Mouse (Mus musculus): Measurements from ENCODE around the gene Fbp1. TPM values are rescaled to one million over a fixed set of nuclear protein-coding genes. Genes with fewer than 3 reads are reported as not detected.

Gene Fbp1
- polyA plus RNA-seq, 1 experiment from 2014 or later, result 3.8 TPM

GRCm38 (mm10) chr13:62910206-62910605 is 22.1 kb upstream of the Fbp1 start:
- no peak for TF ChIP-seq EP300 (optimal IDR thresholded peaks at IDR 0.05)
- TF ChIP-seq CTCF (IDR thresholded peaks at IDR 0.05; ENCODE audit: low read depth), result no peak
- 73% methylated on average over 4 of the region's 4 CpGs for WGBS
- ATAC-seq (ENCODE audit: low FRiP score, low TSS enrichment), result no peak
- no peaks in the 10 kb centered on the region for H3K9me3 ChIP-seq (ENCODE audit: control insufficient read depth, low read length)
- no peaks in the 10 kb centered on the region for H3K4me1 ChIP-seq (replicated peaks; ENCODE audit: control insufficient read depth, insufficient read depth)
- no peak for DNase-seq (ENCODE audit: low spot score)
- H3K4me3 ChIP-seq (ENCODE audit: low read depth, low read length), result no peak overlapping the region
- H3K27ac ChIP-seq (replicated peaks), result no peak overlapping the region
- H3K27me3 ChIP-seq (ENCODE audit: control insufficient read depth, insufficient read depth, low read length), result no peaks in the 10 kb centered on the region
- no peaks in the 10 kb centered on the region for H3K36me3 ChIP-seq (ENCODE audit: control insufficient read depth, insufficient read depth, low read length)
- no peak overlapping the region for H3K4me2 ChIP-seq (replicated peaks; ENCODE audit: low read depth)
- no peak overlapping the region for H3K9ac ChIP-seq (ENCODE audit: low read length)

DNA sequence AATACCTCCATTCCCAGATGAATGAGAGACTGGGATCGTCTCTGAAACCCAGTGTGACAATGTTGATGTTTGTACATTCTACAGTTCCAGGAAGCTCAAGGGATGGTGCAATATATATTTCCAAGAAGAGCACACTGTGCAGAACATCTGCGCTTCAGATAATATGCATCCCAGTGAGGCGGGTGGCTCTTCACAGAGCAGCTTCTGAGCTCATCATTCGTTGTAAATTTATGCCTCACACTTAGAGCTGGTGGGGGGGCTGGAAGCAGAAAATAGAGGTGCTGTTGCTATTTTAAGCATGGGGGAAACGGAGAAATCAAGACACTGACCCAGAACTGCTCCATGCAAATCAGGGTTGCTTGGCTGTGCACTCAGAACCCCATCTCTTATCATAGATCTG is 21.7 kb upstream of the Fbp1 start:
- Histone ChIP-seq H3K27ac (replicated peaks) (no peak overlapping the region), H3K9me3 (ENCODE audit: control insufficient read depth, low read length) (no peaks in the 10 kb centered on the region), H3K27me3 (ENCODE audit: control insufficient read depth, insufficient read depth, low read length) (no peaks in the 10 kb centered on the region), H3K36me3 (ENCODE audit: control insufficient read depth, insufficient read depth, low read length) (no peaks in the 10 kb centered on the region), H3K4me3 (ENCODE audit: low read depth, low read length) (no peak overlapping the region), H3K4me2 (replicated peaks; ENCODE audit: low read depth) (no peak overlapping the region), H3K4me1 (replicated peaks; ENCODE audit: control insufficient read depth, insufficient read depth) (no peaks in the 10 kb centered on the region), H3K9ac (ENCODE audit: low read length) (no peak overlapping the region)
- no peak for DNase-seq (ENCODE audit: low spot score)
- TF ChIP-seq CTCF (IDR thresholded peaks at IDR 0.05; ENCODE audit: low read depth) (no peak), EP300 (optimal IDR thresholded peaks at IDR 0.05) (no peak)
- 61% methylated on average over 5 of the region's 5 CpGs for WGBS
- no peak for ATAC-seq (ENCODE audit: low FRiP score, low TSS enrichment)

- DNase-seq (ENCODE audit: low spot score), result peak; percentile 60
Observed at GRCm38 (mm10) chr13:62908163-62908559, 20.1 kb upstream of the Fbp1 start.

GRCm38 (mm10) chr13:62907527-62908162 is 19.6 kb upstream of the Fbp1 start:
- Histone ChIP-seq H3K4me3 (ENCODE audit: low read depth, low read length) (no peak overlapping the region), H3K27ac (replicated peaks) (no peak overlapping the region), H3K36me3 (ENCODE audit: control insufficient read depth, insufficient read depth, low read length) (no peaks in the 10 kb centered on the region), H3K4me2 (replicated peaks; ENCODE audit: low read depth) (no peak overlapping the region), H3K9me3 (ENCODE audit: control insufficient read depth, low read length) (no peaks in the 10 kb centered on the region), H3K4me1 (replicated peaks; ENCODE audit: control insufficient read depth, insufficient read depth) (no peaks in the 10 kb centered on the region), H3K9ac (ENCODE audit: low read length) (no peak overlapping the region), H3K27me3 (ENCODE audit: control insufficient read depth, insufficient read depth, low read length) (no peaks in the 10 kb centered on the region)
- TF ChIP-seq EP300 (optimal IDR thresholded peaks at IDR 0.05) (no peak), CTCF (IDR thresholded peaks at IDR 0.05; ENCODE audit: low read depth) (no peak)
- no peak for DNase-seq (ENCODE audit: low spot score)
- 64% methylated on average over 14 of the region's 14 CpGs for WGBS
- no peak for ATAC-seq (ENCODE audit: low FRiP score, low TSS enrichment)

More at GRCm38 (mm10) chr13:62908163-62908559, 20.1 kb upstream of the Fbp1 start:
- Histone ChIP-seq H3K36me3 (ENCODE audit: control insufficient read depth, insufficient read depth, low read length) (no peaks in the 10 kb centered on the region), H3K9me3 (ENCODE audit: control insufficient read depth, low read length) (no peaks in the 10 kb centered on the region), H3K4me1 (replicated peaks; ENCODE audit: control insufficient read depth, insufficient read depth) (no peaks in the 10 kb centered on the region), H3K9ac (ENCODE audit: low read length) (no peak overlapping the region), H3K27ac (replicated peaks) (0 out of 2 replicates have a peak overlapping the region, but pooled peaks have one; percentile 24), H3K27me3 (ENCODE audit: control insufficient read depth, insufficient read depth, low read length) (no peaks in the 10 kb centered on the region), H3K4me3 (ENCODE audit: low read depth, low read length) (no peak overlapping the region), H3K4me2 (replicated peaks; ENCODE audit: low read depth) (no peak overlapping the region)
- TF ChIP-seq CTCF (IDR thresholded peaks at IDR 0.05; ENCODE audit: low read depth), result no peak
- TF ChIP-seq EP300 (optimal IDR thresholded peaks at IDR 0.05), result no peak
- peak; percentile 93 for ATAC-seq (ENCODE audit: low FRiP score, low TSS enrichment)
- WGBS, result 20% methylated on average over 8 of the region's 8 CpGs

DNA sequence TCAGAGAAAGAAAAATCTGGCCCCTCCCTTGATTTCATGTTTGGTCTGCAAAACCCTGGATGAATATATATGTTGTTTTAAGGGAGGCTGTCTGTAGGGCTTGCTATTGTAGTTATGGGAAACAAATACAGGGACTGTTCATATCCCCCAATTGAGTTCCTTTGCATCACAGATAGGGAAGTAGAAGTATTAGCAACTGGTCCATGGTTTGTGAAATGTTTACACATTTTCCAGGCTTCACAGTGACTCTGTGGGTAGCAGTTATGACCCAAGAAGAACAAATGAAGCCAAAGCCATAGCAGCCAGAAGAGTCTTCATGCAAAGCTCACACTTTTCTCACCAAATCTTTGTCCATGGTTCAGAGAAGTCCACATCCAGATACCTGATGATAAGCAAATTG is 13.1 kb upstream of the Fbp1 start:
- Histone ChIP-seq H3K9me3 (ENCODE audit: control insufficient read depth, low read length) (no peaks in the 10 kb centered on the region), H3K4me2 (replicated peaks; ENCODE audit: low read depth) (no peak overlapping the region), H3K27ac (replicated peaks) (no peak overlapping the region), H3K9ac (ENCODE audit: low read length) (no peak overlapping the region), H3K4me3 (ENCODE audit: low read depth, low read length) (no peak overlapping the region), H3K4me1 (replicated peaks; ENCODE audit: control insufficient read depth, insufficient read depth) (no peaks in the 10 kb centered on the region), H3K27me3 (ENCODE audit: control insufficient read depth, insufficient read depth, low read length) (no peaks in the 10 kb centered on the region), H3K36me3 (ENCODE audit: control insufficient read depth, insufficient read depth, low read length) (no peaks in the 10 kb centered on the region)
- TF ChIP-seq CTCF (IDR thresholded peaks at IDR 0.05; ENCODE audit: low read depth) (no peak), EP300 (optimal IDR thresholded peaks at IDR 0.05) (no peak)
- ATAC-seq (ENCODE audit: low FRiP score, low TSS enrichment) (no peak), DNase-seq (ENCODE audit: low spot score) (no peak)

- Histone ChIP-seq H3K4me1 (replicated peaks; ENCODE audit: control insufficient read depth, insufficient read depth) (no peaks in the 10 kb centered on the region), H3K36me3 (ENCODE audit: control insufficient read depth, insufficient read depth, low read length) (no peaks in the 10 kb centered on the region), H3K27me3 (ENCODE audit: control insufficient read depth, insufficient read depth, low read length) (no peaks in the 10 kb centered on the region), H3K4me3 (ENCODE audit: low read depth, low read length) (no peak overlapping the region), H3K9ac (ENCODE audit: low read length) (no peak overlapping the region), H3K9me3 (ENCODE audit: control insufficient read depth, low read length) (no peaks in the 10 kb centered on the region), H3K4me2 (replicated peaks; ENCODE audit: low read depth) (no peak overlapping the region), H3K27ac (replicated peaks) (no peak overlapping the region)
- DNase-seq (ENCODE audit: low spot score) (no peak), ATAC-seq (ENCODE audit: low FRiP score, low TSS enrichment) (no peak)
- no peak for TF ChIP-seq EP300 (optimal IDR thresholded peaks at IDR 0.05)
- TF ChIP-seq CTCF (IDR thresholded peaks at IDR 0.05; ENCODE audit: low read depth), result no peak
- WGBS, result 90% methylated on average over 4 of the region's 4 CpGs
Observed at GRCm38 (mm10) chr13:62897927-62898646, 10.0 kb upstream of the Fbp1 start.

All from stomach, postnatal 0 days (tissue).